ENCODE assay signal across 24 mouse cellular contexts in the genomic region with DNA sequence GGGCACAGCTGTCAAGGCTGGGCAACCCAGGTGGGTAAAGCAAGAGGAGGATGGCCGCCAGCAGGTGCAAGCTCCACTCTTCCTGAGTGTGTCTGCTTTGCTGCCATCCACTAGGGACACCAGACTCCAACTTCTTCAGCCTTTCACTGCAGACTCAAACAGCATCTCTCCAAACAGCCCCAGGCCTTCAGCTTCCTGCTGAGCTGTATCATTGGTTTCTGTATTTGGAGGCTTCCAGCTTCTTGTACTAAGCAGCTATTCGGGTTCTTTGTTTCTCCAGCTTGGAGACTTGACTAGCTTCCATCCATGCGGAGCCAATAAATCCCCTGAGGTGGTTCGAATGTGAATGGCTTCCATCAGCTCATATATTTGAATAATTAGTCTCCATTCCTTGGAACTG. TPM values are rescaled to one million over a fixed set of nuclear protein-coding genes. Genes with fewer than 3 reads are reported as not detected.
DNase-seq lines count a peak whose midpoint lies in the region; ATAC-seq and TF ChIP-seq lines count a peak whose summit lies in the region.
"Had no signal": no experiment of that assay in that cellular context is flagged by ENCODE, and none has a peak within 500 bp of the region (broad histone marks: within the 10 kb centered on the region; RNA-seq: fewer than 3 reads in every experiment).

No protein-coding gene starts in this region.

- TF ChIP-seq CTCF in midbrain, postnatal 0 days (IDR thresholded peaks at IDR 0.05): peak; percentile 50
- no peak for TF ChIP-seq CTCF in brain, embryonic 14.5 days (IDR thresholded peaks at IDR 0.05; ENCODE audit: borderline replicate concordance, extremely low read depth, insufficient read depth, insufficient read length)

- no peak overlapping the region for H3K9ac ChIP-seq in hindbrain, embryonic 16.5 days (ENCODE audit: low read depth, low read length)
- H3K9ac ChIP-seq in midbrain, postnatal 0 days (replicated peaks; ENCODE audit: low read length, poor library complexity, severe bottlenecking): no peak overlapping the region
- no peak overlapping the region for H3K9ac ChIP-seq in midbrain, embryonic 11.5 days (ENCODE audit: low read length)
- H3K9ac ChIP-seq: kidney, embryonic 15.5 days; limb, embryonic 15.5 days; liver, embryonic 15.5 days had no signal

- DNase-seq in hindbrain, embryonic 10.5 days (ENCODE audit: low spot score): no peak
- peak; percentile 49 for DNase-seq in midbrain, postnatal 0 days (ENCODE audit: low spot score)
- no peak for DNase-seq in midbrain, embryonic 11.5 days (ENCODE audit: low spot score, missing footprints)
- DNase-seq in R1 (ENCODE audit: low read depth, low spot score): peak; percentile 48
- peak; percentile 32 for DNase-seq in brain, embryonic 14.5 days (ENCODE audit: low read depth)
- DNase-seq in left cerebral cortex, postnatal 36 days (ENCODE audit: low spot score in 2 of 2): no peak
- DNase-seq: adrenal gland, postnatal 14 days; cerebellum, adult 11-12 months; cerebellum, postnatal 36 days; gastrocnemius, adult 2 months; heart, postnatal 4 days had no signal

- H3K27me3 ChIP-seq in hindbrain, embryonic 16.5 days (replicated peaks; ENCODE audit: control insufficient read depth, insufficient read depth, low read length): peaks cover 7% of the 10 kb centered on the region
- H3K27me3 ChIP-seq in hindbrain, embryonic 10.5 days (ENCODE audit: insufficient read depth, poor library complexity, severe bottlenecking): peaks cover 21% of the 10 kb centered on the region
- peaks cover 11% of the 10 kb centered on the region for H3K27me3 ChIP-seq in midbrain, postnatal 0 days (ENCODE audit: insufficient read depth, low read length)
- H3K27me3 ChIP-seq in midbrain, embryonic 11.5 days (ENCODE audit: control insufficient read depth, insufficient read depth, low read length): peaks cover 12% of the 10 kb centered on the region

- H3K4me2 ChIP-seq in hindbrain, embryonic 16.5 days (ENCODE audit: low read length): no peak overlapping the region
- H3K4me2 ChIP-seq in midbrain, postnatal 0 days (ENCODE audit: low read depth, low read length, poor library complexity, severe bottlenecking): no peak overlapping the region
- no peak overlapping the region for H3K4me2 ChIP-seq in midbrain, embryonic 11.5 days
- H3K4me2 ChIP-seq: kidney, embryonic 15.5 days; limb, embryonic 15.5 days; liver, embryonic 15.5 days had no signal

- H3K4me1 ChIP-seq in hindbrain, embryonic 16.5 days (ENCODE audit: control insufficient read depth, insufficient read depth, low read depth, low read length): 0 out of 2 replicates have a peak, but pooled peaks cover 2% of the 10 kb centered on the region
- peaks cover 1% of the 10 kb centered on the region for H3K4me1 ChIP-seq in hindbrain, embryonic 10.5 days (replicated peaks)
- H3K4me1 ChIP-seq in midbrain, postnatal 0 days (ENCODE audit: insufficient read depth, low read length): no peaks in the 10 kb centered on the region
- H3K4me1 ChIP-seq in midbrain, embryonic 11.5 days (ENCODE audit: control insufficient read depth, insufficient read depth, low read length): peaks cover under 1% of the 10 kb centered on the region; the same call in 1 of the 2 replicates
- H3K4me1 ChIP-seq: limb, embryonic 15.5 days; liver, embryonic 15.5 days had no signal

- TF ChIP-seq POLR2A in brain, embryonic 14.5 days (IDR thresholded peaks at IDR 0.05; ENCODE audit: borderline replicate concordance, extremely low read depth, insufficient read depth, insufficient read length, poor library complexity, severe bottlenecking): no peak

- ATAC-seq in hindbrain, embryonic 16.5 days: peak; percentile 63; the same call in 1 of the 2 replicates
- peak; percentile 69 for ATAC-seq in midbrain, postnatal 0 days (ENCODE audit: low FRiP score)
- no peak for ATAC-seq in midbrain, embryonic 11.5 days (ENCODE audit: low FRiP score)
- ATAC-seq: intestine, embryonic 16.5 days; Patski had no signal

- no peak overlapping the region for H3K4me3 ChIP-seq in hindbrain, embryonic 16.5 days (ENCODE audit: low read length)
- H3K4me3 ChIP-seq in hindbrain, embryonic 10.5 days: no peak overlapping the region
- no peak overlapping the region for H3K4me3 ChIP-seq in midbrain, postnatal 0 days (ENCODE audit: low read depth, low read length)
- no peak overlapping the region for H3K4me3 ChIP-seq in midbrain, embryonic 11.5 days (ENCODE audit: low read depth, low read length)
- H3K4me3 ChIP-seq: forebrain, embryonic 10.5 days; gastrocnemius, adult 2 months; kidney, embryonic 15.5 days; limb, embryonic 15.5 days; liver, embryonic 15.5 days had no signal

- no peak overlapping the region for H3K27ac ChIP-seq in hindbrain, embryonic 16.5 days (ENCODE audit: low read depth, low read length)
- H3K27ac ChIP-seq in hindbrain, embryonic 10.5 days: no peak overlapping the region
- no peak overlapping the region for H3K27ac ChIP-seq in midbrain, postnatal 0 days (ENCODE audit: low read depth, low read length)
- no peak overlapping the region for H3K27ac ChIP-seq in midbrain, embryonic 11.5 days (ENCODE audit: low read depth, low read length)
- H3K27ac ChIP-seq: forebrain, embryonic 10.5 days; gastrocnemius, adult 2 months; kidney, embryonic 15.5 days; limb, embryonic 15.5 days; liver, embryonic 15.5 days had no signal

- H3K9me3 ChIP-seq in hindbrain, embryonic 16.5 days (ENCODE audit: control insufficient read depth, low read length): no peaks in the 10 kb centered on the region
- H3K9me3 ChIP-seq in hindbrain, embryonic 10.5 days: no peaks in the 10 kb centered on the region
- H3K9me3 ChIP-seq in midbrain, postnatal 0 days (ENCODE audit: low read length): no peaks in the 10 kb centered on the region
- no peaks in the 10 kb centered on the region for H3K9me3 ChIP-seq in midbrain, embryonic 11.5 days (ENCODE audit: control insufficient read depth, low read length)
- H3K9me3 ChIP-seq: limb, embryonic 15.5 days; liver, embryonic 15.5 days had no signal

- 51% methylated on average over 4 of the region's 4 CpGs for WGBS in hindbrain, embryonic 16.5 days
- WGBS in hindbrain, embryonic 10.5 days: 70% methylated on average over 4 of the region's 4 CpGs
- WGBS in midbrain, postnatal 0 days: 42% methylated on average over 4 of the region's 4 CpGs
- 59% methylated on average over 4 of the region's 4 CpGs for WGBS in midbrain, embryonic 11.5 days

- no peaks in the 10 kb centered on the region for H3K36me3 ChIP-seq in hindbrain, embryonic 16.5 days (ENCODE audit: control insufficient read depth, insufficient read depth, low read length)
- no peaks in the 10 kb centered on the region for H3K36me3 ChIP-seq in hindbrain, embryonic 10.5 days
- H3K36me3 ChIP-seq in midbrain, postnatal 0 days (ENCODE audit: insufficient read depth, low read length): no peaks in the 10 kb centered on the region
- no peaks in the 10 kb centered on the region for H3K36me3 ChIP-seq in midbrain, embryonic 11.5 days (ENCODE audit: control insufficient read depth, insufficient read depth, low read length)
- H3K36me3 ChIP-seq: forebrain, embryonic 10.5 days; kidney, embryonic 15.5 days; limb, embryonic 15.5 days; liver, embryonic 15.5 days had no signal

- intact Hi-C loops in left cerebral cortex, postnatal 36 days (cut with DNase I): no loop called here

RNA-seq across cellular contexts. Expression of a gene that starts 5.4 kb away (rescaled TPM):
- 1.3 and 1.7 TPM in 2 replicates for polyA plus RNA-seq in hindbrain, embryonic 16.5 days (2015; fragmentation: Nextera tagmentation; extraction: Ambion mirVana)
- polyA plus RNA-seq in hindbrain, embryonic 10.5 days (2016; fragmentation: Nextera tagmentation; extraction: Ambion mirVana): 0.65 and 0.71 TPM in 2 replicates
- total RNA-seq in midbrain, postnatal 0 days (2014; rRNA removed): 4.6 and 5.6 TPM in 2 replicates
- polyA plus RNA-seq in midbrain, postnatal 0 days (2015; fragmentation: Nextera tagmentation; extraction: Ambion mirVana): 3.8 and 4.3 TPM in 2 replicates
- polyA plus RNA-seq in midbrain, embryonic 11.5 days (2014; fragmentation: Nextera tagmentation; extraction: Ambion mirVana): 0.26 and 0.34 TPM in 2 replicates
- polyA plus RNA-seq in brain, embryonic 14.5 days (2012; rRNA removed): 1.6 and 2.2 TPM in 2 replicates
- total RNA-seq in left cerebral cortex, postnatal 36 days (2021): 10 to 100 TPM; 21.7 to 27.3 TPM
- total RNA-seq: adrenal gland, postnatal 14 days; gastrocnemius, adult 2 months; heart, postnatal 4 days had no signal
- polyA plus RNA-seq: Patski; urinary bladder, adult 2 months had no signal

RNA-seq across cellular contexts. Expression of a gene that starts 49.2 kb away (rescaled TPM):
- not detected in 2 replicates for polyA plus RNA-seq in hindbrain, embryonic 16.5 days (2015; fragmentation: Nextera tagmentation; extraction: Ambion mirVana)
- 0.24 TPM in 1 of 2 replicates, not detected in the other for polyA plus RNA-seq in hindbrain, embryonic 10.5 days (2016; fragmentation: Nextera tagmentation; extraction: Ambion mirVana)
- not detected in 2 replicates for total RNA-seq in midbrain, postnatal 0 days (2014; rRNA removed)
- polyA plus RNA-seq in midbrain, postnatal 0 days (2015; fragmentation: Nextera tagmentation; extraction: Ambion mirVana): not detected in 2 replicates
- not detected in 2 replicates for polyA plus RNA-seq in midbrain, embryonic 11.5 days (2014; fragmentation: Nextera tagmentation; extraction: Ambion mirVana)
- polyA plus RNA-seq in brain, embryonic 14.5 days (2012; rRNA removed): not detected in 2 replicates
- not detected for total RNA-seq in left cerebral cortex, postnatal 36 days (2021)
- total RNA-seq: adrenal gland, postnatal 14 days; gastrocnemius, adult 2 months; granulocyte monocyte progenitor cell, adult 5-6 weeks; heart, postnatal 4 days; layer of hippocampus, postnatal 25 days; left cerebral cortex, postnatal 14 days had no signal
- polyA plus RNA-seq: forebrain, embryonic 10.5 days; heart, embryonic 14.5 days; intestine, embryonic 16.5 days; liver, embryonic 15.5 days; neural tube, embryonic 11.5 days; Patski had no signal

Comparison
In these comparisons a context has a peak if more than half of its experiments do, and no peak if none do; other contexts are left out.
1. DNase-seq: peak in midbrain, postnatal 0 days (single experiment), R1 (single experiment) and brain, embryonic 14.5 days (single experiment); none in hindbrain, embryonic 10.5 days (single experiment), midbrain, embryonic 11.5 days (single experiment) and left cerebral cortex, postnatal 36 days (0 of 2).